Mouse (Mus musculus) brown adipose tissue, adult 24 weeks (tissue): ENCODE data around the gene D930048N14Rik. TPM values are rescaled to one million over a fixed set of nuclear protein-coding genes. Genes with fewer than 3 reads are reported as not detected.
"Not testable (repeated sequence)": the region's sequence is repeated elsewhere in the genome, so short reads cannot be mapped to it uniquely, and the experiment has no call there.

Experiments used
- H3K27ac ChIP-seq: fragments of 200-500 bp; replicated peaks from 2 replicates; pipeline ENCODE4 v1.5.1; 2012; ENCODE audit warnings: low read depth, mild to moderate bottlenecking, low read length
- H3K4me1 ChIP-seq: fragments of 200-500 bp; 2 replicates; pipeline ENCODE4 v1.6.1; 2012; ENCODE audit warnings: low read length, mixed read lengths; ENCODE audit not compliant: control insufficient read depth, insufficient read depth, insufficient read length
- H3K4me3 ChIP-seq: fragments of 200-500 bp; 2 replicates; pipeline ENCODE4 v1.5.1; 2012; ENCODE audit warnings: low read depth, mild to moderate bottlenecking, low read length, moderate library complexity; ENCODE audit not compliant: insufficient read depth
- polyA plus RNA-seq: library from polyadenylated mRNA; stranded (reverse); fragments of >200 nt; gene quantifications from 2 replicates; pipeline ENCODE4 v1.2.4, GENCODE M21; 2012; ENCODE audit not compliant: missing spikeins, insufficient read depth, insufficient read length

D930048N14Rik gene
- 0.46 and 0.52 TPM in 2 replicates for polyA plus RNA-seq

DNA sequence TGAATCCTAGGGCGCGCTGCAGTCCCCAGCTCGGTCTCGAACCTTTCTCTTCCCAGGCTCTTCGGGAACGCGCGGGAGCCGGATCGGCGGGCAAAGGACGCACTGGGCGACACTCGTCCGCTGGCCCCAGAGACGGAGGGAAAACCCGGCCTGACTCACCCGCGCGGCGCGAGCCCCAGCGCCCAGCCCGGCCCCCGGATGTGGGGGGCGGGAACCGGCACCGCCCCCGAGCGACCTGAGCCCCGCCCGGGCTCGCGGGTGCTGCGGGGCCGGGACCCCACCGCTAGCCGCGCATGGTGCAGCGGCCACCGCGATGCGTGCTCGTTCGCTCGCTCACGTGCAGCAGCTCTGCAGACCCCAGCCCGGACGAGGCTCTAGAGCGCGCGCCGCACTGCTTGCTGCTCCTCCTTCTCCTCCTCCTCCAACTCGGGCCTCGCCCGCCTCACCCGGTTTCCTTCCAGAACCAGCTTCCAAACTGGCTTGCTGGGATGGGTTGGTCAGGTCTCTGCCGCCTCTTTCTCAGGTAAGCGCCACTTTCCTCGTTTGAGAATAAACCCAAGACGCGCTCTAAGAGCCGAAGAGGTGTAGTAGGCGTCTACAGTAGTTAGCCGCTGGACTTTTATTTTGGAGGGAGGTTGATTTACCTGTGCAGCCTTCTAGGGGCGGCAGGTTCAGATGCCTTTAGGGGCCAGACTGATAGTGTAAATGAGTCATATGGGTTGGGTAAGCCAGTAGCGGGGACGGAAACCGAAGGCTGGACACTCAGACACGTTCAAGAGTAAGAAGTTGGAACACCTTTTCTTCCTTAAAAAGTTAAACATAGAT is at the start of gene D930048N14Rik, which contains the start of gene N4bp3:
D930048N14Rik (plus strand) TSS at position 264 of the 825 bp plus-strand sequence.
N4bp3 (minus strand) TSS at position 152 of the 825 bp plus-strand sequence.
- Histone ChIP-seq H3K27ac (peak within 1 kb of the TSS; percentile 93), H3K4me1 (peaks cover 5% of the 10 kb centered on the region), H3K4me3 (peak within 1 kb of the TSS; percentile 77)

DNA sequence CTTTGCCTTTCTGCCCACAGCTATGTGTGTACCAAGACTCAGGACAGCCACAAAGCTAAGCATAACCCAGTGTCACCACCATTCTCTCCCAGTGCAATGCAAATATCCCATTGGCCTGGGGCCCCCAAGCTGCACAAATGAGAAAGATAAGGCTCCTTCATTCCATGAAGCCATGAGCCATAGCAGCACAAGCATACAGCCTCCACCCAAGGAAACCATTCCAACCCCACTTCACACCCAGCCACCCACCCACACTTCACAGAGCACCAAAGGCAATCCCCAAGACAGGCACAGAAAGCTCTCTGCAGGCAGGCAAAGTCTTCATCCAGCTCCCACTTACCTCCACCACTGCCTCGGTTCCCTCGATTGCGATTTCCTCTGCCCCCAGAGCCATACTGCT is 48.5 kb upstream of the D930048N14Rik start:
- Histone ChIP-seq H3K27ac (no peak overlapping the region), H3K4me3 (no peak overlapping the region), H3K4me1 (no peaks in the 10 kb centered on the region)

DNA sequence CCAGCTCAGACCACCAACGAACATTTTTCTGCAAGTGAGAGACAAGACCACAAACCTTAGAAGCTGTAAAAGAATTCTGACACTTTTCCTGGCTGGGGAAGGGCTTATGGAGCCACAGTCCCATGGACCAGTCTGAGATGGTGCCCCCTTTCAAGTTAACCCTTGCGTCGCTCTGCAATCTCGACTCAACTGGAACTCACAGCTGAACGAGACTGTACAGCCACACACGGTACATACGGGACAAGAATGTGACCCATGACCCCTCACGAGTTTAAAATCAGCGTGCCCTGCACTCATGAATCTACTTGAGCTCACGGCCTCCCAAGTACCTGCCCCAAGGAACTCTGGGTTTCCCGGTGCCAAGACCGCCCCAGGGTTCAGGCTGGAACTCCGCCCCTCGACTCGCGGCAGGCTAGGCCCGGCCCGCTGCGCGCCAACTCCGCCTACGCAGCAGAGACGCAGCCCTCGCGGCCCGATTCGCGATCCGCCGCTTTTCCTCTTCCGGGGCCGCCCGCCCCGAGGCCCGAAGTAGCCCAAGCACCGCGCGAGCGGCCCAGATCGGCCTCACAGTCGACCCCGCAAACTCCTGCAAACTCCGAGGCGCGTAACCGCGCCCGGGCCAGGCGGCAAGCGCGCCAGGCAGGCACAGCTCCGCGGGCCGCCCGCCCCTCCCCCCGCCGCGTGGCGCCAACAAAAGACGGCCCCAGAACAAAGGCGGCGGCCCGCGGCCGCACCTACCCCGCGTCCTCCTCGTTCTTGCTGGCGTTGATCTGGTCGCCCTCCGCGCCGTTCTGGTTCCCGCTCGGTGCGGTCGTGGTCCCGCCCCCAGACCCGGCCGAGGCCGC is 44.9 kb upstream of the D930048N14Rik start:
- H3K4me3 ChIP-seq, result peak overlapping the region; percentile 98
- H3K4me1 ChIP-seq, result no peaks in the 10 kb centered on the region
- peak overlapping the region; percentile 83 for H3K27ac ChIP-seq

DNA sequence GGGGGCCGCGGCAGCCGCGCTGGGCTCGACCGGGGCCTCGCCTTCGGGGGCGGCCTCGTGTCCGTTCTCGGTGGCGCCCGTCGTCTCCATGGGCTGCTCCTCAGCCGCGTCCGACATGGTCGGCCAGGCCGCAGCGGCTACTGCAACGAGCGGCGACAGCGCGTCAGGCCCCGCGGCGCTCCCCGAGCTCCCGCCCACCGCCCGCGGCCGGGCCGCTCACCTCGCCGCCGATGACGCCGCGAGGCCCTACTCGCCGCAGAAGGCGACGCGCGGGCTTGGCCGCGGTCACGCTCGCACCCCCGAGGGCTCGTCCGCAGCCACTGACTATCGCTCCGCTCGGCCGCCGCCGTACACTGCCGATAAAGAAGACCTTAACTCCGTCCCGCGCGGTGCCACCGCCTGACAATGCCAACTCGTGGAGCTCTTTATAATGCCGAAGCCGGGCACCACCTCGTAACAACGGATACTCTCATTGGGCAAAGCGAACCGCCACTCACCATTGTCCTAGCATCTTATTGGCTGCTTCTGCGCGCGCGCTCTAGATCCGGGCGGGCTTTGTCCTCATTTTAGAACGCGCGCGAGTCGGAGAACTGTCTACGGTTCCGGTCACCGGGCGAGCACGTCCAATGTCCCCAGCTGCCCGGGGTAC is 44.2 kb upstream of the D930048N14Rik start, which contains the start of gene Hnrnpab:
Hnrnpab (minus strand) TSS at position 401 of the 649 bp plus-strand sequence.
- Histone ChIP-seq H3K4me1 (no peaks in the 10 kb centered on the region), H3K27ac (peak within 1 kb of the TSS; percentile 83), H3K4me3 (peak within 1 kb of the TSS; percentile 98)

DNA sequence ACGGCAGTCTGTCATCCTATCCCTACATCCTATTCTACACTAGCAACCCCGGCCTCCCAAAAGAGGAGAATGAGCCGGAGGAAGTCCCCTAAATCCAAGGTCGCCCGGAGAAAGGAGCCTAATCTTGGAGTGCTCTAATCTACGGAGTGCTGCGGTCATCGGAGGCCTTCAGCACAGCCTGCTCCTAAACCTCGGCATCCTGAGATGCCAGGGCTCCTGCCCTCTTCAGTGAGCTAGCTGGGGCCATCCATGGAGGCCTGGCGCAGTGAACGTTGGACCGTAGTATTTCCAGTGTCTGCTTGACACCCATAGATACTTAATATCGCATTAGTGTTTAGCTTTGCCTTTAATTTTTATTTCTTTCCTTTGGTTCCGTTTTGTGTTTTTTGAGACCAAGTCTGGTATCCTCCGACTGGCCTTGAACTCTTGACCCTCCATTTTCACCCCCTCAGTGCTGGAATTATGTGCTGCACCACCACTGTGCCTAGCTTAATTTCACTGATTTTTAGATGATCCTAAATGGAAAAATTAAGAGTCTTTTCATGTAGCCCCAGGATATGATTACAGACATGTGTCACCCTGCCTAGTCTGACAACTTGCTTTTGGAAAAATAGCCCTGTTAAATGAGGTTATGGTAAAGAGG is 43.5 kb upstream of the D930048N14Rik start:
- no peaks in the 10 kb centered on the region for H3K4me1 ChIP-seq

DNA sequence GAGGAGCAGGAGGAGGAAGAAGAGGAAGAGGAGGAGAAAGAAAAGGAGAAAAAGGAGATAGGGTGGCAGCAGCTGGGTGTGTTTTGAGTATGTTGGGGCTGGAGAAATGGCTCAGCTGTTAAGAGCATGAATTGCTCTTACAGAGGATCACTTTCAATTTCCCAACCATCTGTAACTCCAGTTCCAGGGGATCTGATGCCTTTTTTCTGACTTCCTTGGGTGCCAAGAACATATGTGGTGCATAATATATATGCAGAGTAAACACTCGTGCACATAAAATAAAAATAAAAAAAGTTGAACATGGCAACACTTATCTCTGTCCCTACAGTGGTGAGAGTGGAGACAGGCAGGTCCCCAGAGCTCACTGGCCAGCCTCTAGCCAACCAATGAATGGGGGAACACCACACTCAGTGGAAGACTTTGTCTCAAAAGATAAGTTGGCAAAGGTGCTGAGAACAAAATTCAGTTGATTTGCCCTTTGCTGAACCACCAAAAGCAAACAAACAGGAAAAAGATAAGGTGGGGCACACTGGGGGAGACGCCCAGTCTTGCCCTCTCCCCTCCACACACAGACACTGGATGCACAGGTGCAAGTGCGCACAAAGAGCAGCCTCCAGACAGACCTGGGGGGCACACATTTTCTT is 41.4 kb upstream of the D930048N14Rik start:
- Histone ChIP-seq H3K27ac (no peak overlapping the region), H3K4me3 (no peak overlapping the region), H3K4me1 (no peaks in the 10 kb centered on the region)

More for the DNA sequence above, 43.5 kb upstream of the D930048N14Rik start:
- peak overlapping the region; percentile 66 for H3K27ac ChIP-seq
- H3K4me3 ChIP-seq, result peak overlapping the region; percentile 98

DNA sequence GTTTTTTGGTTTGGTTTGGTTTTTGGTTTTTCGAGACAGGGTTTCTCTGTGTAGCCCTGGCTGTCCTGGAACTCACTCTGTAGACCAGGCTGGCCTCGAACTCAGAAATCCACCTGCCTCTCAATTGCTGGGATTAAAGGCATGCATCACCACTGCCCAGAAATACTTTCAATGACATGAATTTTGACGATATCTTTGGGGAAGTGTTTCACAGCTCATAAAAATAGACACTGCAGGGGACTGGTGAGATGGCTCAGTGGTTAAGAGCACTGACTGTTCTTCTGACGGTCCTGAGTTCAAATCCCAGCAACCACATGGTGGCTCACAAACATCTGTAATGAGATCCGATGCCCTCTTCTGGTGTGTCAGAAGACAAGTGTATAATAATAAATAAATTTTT is 40.8 kb upstream of the D930048N14Rik start:
- not testable (repeated sequence) for H3K4me3 ChIP-seq, H3K27ac ChIP-seq, H3K4me1 ChIP-seq

DNA sequence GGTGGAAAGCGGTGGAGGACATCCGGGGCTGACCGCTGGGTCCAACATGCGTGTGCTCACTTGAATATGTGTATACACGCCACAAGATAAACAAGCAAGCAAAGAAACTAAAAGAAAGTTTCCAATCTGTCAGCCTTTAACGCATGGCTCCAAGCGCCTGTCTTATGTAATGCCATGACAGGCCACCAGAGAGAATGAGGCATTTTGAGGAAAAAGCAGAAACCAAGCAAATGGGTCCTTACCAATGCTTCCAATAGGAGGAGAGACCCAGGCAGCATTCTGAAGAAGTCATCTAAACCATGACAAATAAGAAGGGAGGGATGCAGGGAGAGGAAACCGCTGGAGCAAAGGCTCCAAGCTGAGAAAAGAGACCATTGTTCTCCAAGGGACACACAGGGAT is 36.5 kb upstream of the D930048N14Rik start:
- peaks cover 2% of the 10 kb centered on the region for H3K4me1 ChIP-seq
- no peak overlapping the region for H3K4me3 ChIP-seq
- no peak overlapping the region for H3K27ac ChIP-seq

DNA sequence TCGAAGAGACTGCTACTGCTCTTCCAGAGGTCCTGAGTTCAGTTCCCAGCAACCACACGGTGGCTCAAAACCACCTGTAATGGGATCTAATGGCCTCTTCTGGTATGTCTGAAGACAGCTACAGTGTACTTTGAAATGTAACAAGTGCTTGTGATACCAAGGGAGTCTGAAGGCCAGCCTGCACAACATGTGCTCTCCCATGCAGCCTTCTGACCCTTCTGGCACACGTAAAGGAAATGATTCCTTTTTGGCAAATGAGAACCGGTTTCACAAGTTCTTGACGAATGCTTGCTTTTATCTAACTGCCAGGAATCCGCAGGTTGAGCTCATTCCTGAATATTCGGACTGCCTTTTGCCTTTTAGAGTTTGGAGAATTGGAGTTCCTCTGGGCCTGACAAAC is 35.6 kb upstream of the D930048N14Rik start:
- Histone ChIP-seq H3K4me1 (peaks cover 2% of the 10 kb centered on the region), H3K27ac (peak overlapping the region; percentile 90), H3K4me3 (peak overlapping the region; percentile 63)

DNA sequence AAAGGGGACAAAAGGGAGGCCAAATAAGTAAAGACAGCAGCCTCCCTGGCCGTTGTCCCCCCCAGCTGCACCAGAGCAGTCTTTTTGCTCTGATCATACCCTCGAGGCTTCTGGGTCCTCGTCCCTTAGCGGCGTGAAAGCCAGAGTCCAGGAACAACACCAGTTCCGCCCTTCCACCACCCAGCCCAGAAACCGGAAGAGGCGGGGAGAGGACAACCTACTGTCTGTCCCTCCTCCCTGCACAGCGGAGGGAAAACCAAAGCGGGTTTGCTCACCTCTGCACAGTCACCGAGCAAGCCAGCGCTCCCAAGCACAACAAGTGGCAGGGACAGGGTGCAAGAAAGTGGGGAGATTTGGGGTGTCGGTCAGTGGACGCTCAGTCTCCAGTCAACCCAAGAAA is 35.2 kb upstream of the D930048N14Rik start:
- Histone ChIP-seq H3K27ac (peak overlapping the region; percentile 90), H3K4me3 (peak overlapping the region; percentile 63), H3K4me1 (peaks cover 2% of the 10 kb centered on the region)

DNA sequence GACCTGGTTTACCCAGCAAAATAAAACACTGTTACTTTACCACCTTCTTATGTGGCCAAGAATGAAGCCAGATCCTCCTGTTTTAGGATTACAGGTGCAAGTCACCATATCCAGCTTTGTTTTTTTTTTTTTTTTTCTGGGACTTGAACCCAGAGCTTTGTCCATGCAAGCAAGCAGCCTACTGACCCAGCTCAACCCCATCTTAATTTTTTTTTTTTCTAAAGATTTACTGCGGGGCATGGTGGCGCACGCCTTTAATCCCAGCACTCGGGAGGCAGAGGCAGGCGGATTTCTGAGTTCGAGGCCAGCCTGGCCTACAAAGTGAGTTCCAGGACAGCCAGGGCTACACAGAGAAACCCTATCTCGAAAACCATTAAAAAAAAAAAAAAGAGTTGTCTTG is 34.6 kb upstream of the D930048N14Rik start:
- H3K4me1 ChIP-seq, H3K27ac ChIP-seq, H3K4me3 ChIP-seq: not testable (repeated sequence)

DNA sequence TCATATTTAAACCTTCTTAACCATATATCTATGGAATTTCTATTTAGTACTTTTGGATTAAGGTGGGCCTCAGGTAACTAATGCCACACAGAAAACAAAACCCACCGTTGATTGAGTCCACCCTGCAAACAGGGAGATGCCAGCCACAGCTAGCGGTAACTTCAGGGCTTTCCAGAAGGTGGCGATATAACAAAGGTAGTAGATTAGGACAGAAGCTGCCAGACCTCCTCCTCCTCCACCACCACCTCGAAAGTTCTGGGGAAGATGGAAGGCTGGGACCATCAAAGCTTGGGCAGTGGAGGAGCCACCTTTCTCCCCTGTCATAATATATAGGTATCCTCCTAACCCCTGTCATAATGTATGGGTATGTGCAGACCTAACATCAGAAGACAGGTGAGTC is 33.1 kb upstream of the D930048N14Rik start:
- Histone ChIP-seq H3K4me1 (peaks cover 2% of the 10 kb centered on the region), H3K4me3 (no peak overlapping the region), H3K27ac (no peak overlapping the region)

DNA sequence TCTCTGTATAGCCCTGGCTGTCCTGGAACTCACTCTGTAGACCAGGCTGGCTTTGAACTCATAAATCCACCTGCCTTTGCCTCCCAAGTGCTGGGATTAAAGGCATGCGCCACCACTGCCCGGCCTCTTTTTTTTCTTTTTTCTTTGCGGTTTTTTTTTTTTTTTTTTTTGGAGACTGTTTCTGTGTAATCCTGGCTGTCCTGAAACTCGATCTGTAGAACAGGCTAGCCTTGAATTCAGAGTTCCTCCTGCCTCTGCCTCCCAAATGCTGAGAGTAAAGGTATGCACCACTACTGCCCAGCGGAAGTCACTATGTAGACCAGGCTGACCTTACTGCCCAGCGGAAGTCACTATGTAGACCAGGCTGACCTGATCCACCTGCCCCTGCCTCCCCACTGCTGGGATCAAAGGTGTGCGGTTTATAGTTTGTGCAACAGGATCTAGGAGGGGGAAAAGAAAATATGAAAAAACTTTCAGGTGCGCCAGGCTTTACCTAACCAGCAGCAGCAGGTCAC is 31.8 kb upstream of the D930048N14Rik start:
- H3K4me3 ChIP-seq, result peak overlapping the region; percentile 50
- H3K27ac ChIP-seq, result no peak overlapping the region; the same call in 1 of the 2 replicates
- peaks cover 2% of the 10 kb centered on the region for H3K4me1 ChIP-seq
